In the genomic region with DNA sequence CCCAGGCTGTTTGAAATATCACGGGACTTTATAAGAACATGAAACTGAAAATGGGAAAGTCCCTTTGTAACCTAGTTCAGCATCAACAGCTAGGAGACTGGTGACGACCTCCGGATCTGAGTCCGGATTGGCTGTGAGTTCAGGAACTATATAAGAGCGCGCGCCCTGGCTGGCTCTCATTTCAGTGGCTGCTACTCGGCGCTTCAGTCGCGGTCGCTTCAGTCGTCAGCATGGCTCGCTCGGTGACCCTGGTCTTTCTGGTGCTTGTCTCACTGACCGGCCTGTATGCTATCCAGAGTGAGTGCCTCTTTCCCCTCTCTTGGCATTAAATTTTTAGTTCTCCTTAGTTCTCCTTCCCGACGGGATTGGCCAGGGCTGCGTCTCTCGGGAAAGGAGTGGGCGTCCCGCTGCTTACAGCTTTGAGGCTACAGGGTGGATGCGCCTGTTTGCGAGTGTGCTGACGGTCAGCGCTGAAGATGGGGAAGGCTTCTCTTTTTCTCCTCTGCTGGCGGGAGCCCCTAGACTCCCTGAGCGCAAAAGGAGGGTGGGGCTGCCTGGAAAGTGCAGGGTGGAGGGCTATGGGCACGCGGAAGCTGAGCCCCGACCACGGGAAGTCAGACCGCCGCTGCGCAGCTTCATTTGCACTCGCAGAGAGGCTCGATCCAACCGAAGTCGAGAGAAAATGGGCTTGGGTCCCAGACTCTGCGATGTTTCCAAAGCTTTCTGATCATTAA, we compare ENCODE assay signal across 8 mouse cellular contexts. TPM values are rescaled to one million over a fixed set of nuclear protein-coding genes. Genes with fewer than 3 reads are reported as not detected.
DNase-seq lines count a peak whose midpoint lies in the region; ATAC-seq and TF ChIP-seq lines count a peak whose summit lies in the region.

Gene B2m, plus strand, starts transcription at position 179 of the 734 bp plus-strand sequence.

- ATAC-seq in erythroid progenitor cell, adult 5-6 weeks (replicated peaks; ENCODE audit: low FRiP score, poor library complexity, severe bottlenecking): peak; percentile 85
- ATAC-seq in heart, embryonic 12.5 days (ENCODE audit: insufficient number of reproducible peaks, low FRiP score): peak; percentile 96
- ATAC-seq in kidney, postnatal 0 days (replicated peaks; ENCODE audit: low FRiP score, low read depth): peak; percentile 97
- peak; percentile 97 for ATAC-seq in liver, embryonic 11.5 days (replicated peaks; ENCODE audit: low FRiP score)
- peak; percentile 97 for ATAC-seq in stomach, embryonic 14.5 days (ENCODE audit: insufficient number of reproducible peaks, insufficient read depth, low FRiP score, low read depth)

- peak within 1 kb of the TSS; percentile 83 for H3K4me3 ChIP-seq in heart, embryonic 12.5 days
- peak within 1 kb of the TSS; percentile 68 for H3K4me3 ChIP-seq in kidney, postnatal 0 days (replicated peaks; ENCODE audit: low read depth, low read length)
- peak within 1 kb of the TSS; percentile 64 for H3K4me3 ChIP-seq in liver, embryonic 11.5 days (ENCODE audit: low read depth, low read length)
- peak within 1 kb of the TSS; percentile 48 for H3K4me3 ChIP-seq in stomach, embryonic 14.5 days (ENCODE audit: low read depth, low read length)

- peak; percentile 98 for DNase-seq in CD4-positive helper T cell, adult 2 months (ENCODE audit: low read depth, low spot score)
- peak; percentile 79 for DNase-seq in brain, embryonic 18.5 days (ENCODE audit: low read depth, low spot score)
- DNase-seq in kidney, postnatal 0 days (ENCODE audit: low spot score): peak; percentile 98
- peak; percentile 92 for DNase-seq in liver, embryonic 11.5 days (ENCODE audit: low spot score)
- peak; percentile 98 for DNase-seq in naive thymus-derived CD4-positive, alpha-beta T cell, adult 2 months (ENCODE audit: low read depth)

- peaks cover 13% of the 10 kb centered on the region for H3K36me3 ChIP-seq in heart, embryonic 12.5 days
- H3K36me3 ChIP-seq in kidney, postnatal 0 days (ENCODE audit: insufficient read depth, low read length): 0 out of 2 replicates have a peak, but pooled peaks cover 10% of the 10 kb centered on the region
- H3K36me3 ChIP-seq in liver, embryonic 11.5 days (ENCODE audit: control insufficient read depth, insufficient read depth, low read length): no peaks in the 10 kb centered on the region
- no peaks in the 10 kb centered on the region; the same call in 1 of the 2 replicates for H3K36me3 ChIP-seq in stomach, embryonic 14.5 days (ENCODE audit: control insufficient read depth, insufficient read depth, low read length)

- H3K9me3 ChIP-seq in heart, embryonic 12.5 days (replicated peaks): no peaks in the 10 kb centered on the region
- no peaks in the 10 kb centered on the region for H3K9me3 ChIP-seq in kidney, postnatal 0 days (replicated peaks; ENCODE audit: low read length)
- H3K9me3 ChIP-seq in liver, embryonic 11.5 days (ENCODE audit: control insufficient read depth, low read length): no peaks in the 10 kb centered on the region
- H3K9me3 ChIP-seq in stomach, embryonic 14.5 days (ENCODE audit: control insufficient read depth, low read depth, low read length): no peaks in the 10 kb centered on the region

- under 1% methylated on average over 40 of the region's 40 CpGs for WGBS in heart, embryonic 12.5 days
- WGBS in kidney, postnatal 0 days: under 1% methylated on average over 40 of the region's 40 CpGs
- WGBS in liver, embryonic 11.5 days: under 1% methylated on average over 40 of the region's 40 CpGs
- WGBS in stomach, embryonic 14.5 days: under 1% methylated on average over 39 of the region's 40 CpGs

- no peaks in the 10 kb centered on the region for H3K27me3 ChIP-seq in heart, embryonic 12.5 days (replicated peaks)
- H3K27me3 ChIP-seq in kidney, postnatal 0 days (ENCODE audit: insufficient read depth, low read length): no peaks in the 10 kb centered on the region
- no peaks in the 10 kb centered on the region for H3K27me3 ChIP-seq in liver, embryonic 11.5 days (replicated peaks; ENCODE audit: control insufficient read depth, insufficient read depth, low read length)
- no peaks in the 10 kb centered on the region for H3K27me3 ChIP-seq in stomach, embryonic 14.5 days (ENCODE audit: control insufficient read depth, insufficient read depth, low read length)

- TF ChIP-seq CTCF in kidney, postnatal 0 days (IDR thresholded peaks at IDR 0.05; ENCODE audit: low read depth): peak; percentile 16; the same call in 1 of the 2 replicates

- H3K27ac ChIP-seq in heart, embryonic 12.5 days (ENCODE audit: poor library complexity, severe bottlenecking): peak within 1 kb of the TSS; percentile 76
- H3K27ac ChIP-seq in kidney, postnatal 0 days: peak within 1 kb of the TSS; percentile 82
- peak within 1 kb of the TSS; percentile 62; the same call in 1 of the 2 replicates for H3K27ac ChIP-seq in liver, embryonic 11.5 days (ENCODE audit: low read depth, low read length)
- peak within 1 kb of the TSS; percentile 45; the same call in 1 of the 2 replicates for H3K27ac ChIP-seq in stomach, embryonic 14.5 days (ENCODE audit: low read length)

- peak within 1 kb of the TSS; percentile 84 for H3K4me2 ChIP-seq in heart, embryonic 12.5 days
- H3K4me2 ChIP-seq in kidney, postnatal 0 days (ENCODE audit: low read length): peak within 1 kb of the TSS; percentile 83
- H3K4me2 ChIP-seq in liver, embryonic 11.5 days: peak within 1 kb of the TSS; percentile 66
- peak within 1 kb of the TSS; percentile 56 for H3K4me2 ChIP-seq in stomach, embryonic 14.5 days (replicated peaks; ENCODE audit: low read depth, low read length)

- peak within 1 kb of the TSS; percentile 85 for H3K9ac ChIP-seq in heart, embryonic 12.5 days
- H3K9ac ChIP-seq in kidney, postnatal 0 days (ENCODE audit: low read depth, low read length): peak within 1 kb of the TSS; percentile 76
- peak within 1 kb of the TSS; percentile 76 for H3K9ac ChIP-seq in liver, embryonic 11.5 days (ENCODE audit: low read depth, low read length)
- H3K9ac ChIP-seq in stomach, embryonic 14.5 days (replicated peaks; ENCODE audit: low read depth, low read length): peak within 1 kb of the TSS; percentile 55

- H3K4me1 ChIP-seq in heart, embryonic 12.5 days (replicated peaks): peaks cover 17% of the 10 kb centered on the region
- peaks cover 4% of the 10 kb centered on the region; the same call in 1 of the 2 replicates for H3K4me1 ChIP-seq in kidney, postnatal 0 days (replicated peaks; ENCODE audit: insufficient read depth, low read length)
- H3K4me1 ChIP-seq in liver, embryonic 11.5 days (replicated peaks; ENCODE audit: control insufficient read depth, insufficient read depth, low read length): peaks cover 9% of the 10 kb centered on the region; the same call in 1 of the 2 replicates
- peaks cover 9% of the 10 kb centered on the region; the same call in 1 of the 2 replicates for H3K4me1 ChIP-seq in stomach, embryonic 14.5 days (ENCODE audit: control insufficient read depth, insufficient read depth, low read length)

RNA-seq across cellular contexts. Expression of gene B2m, which starts in this region (rescaled TPM):
- 1,990 and 2,125 TPM in 2 replicates for total RNA-seq in erythroid progenitor cell, adult 5-6 weeks (2015; ENCODE audit: low replicate concordance)
- 900 and 923 TPM in 2 replicates for total RNA-seq in erythroid progenitor cell, adult 5-6 weeks (2017; ENCODE audit: low replicate concordance)
- 246 and 247 TPM in 2 replicates for polyA plus RNA-seq in heart, embryonic 12.5 days (2016; fragmentation: Nextera tagmentation; extraction: Ambion mirVana)
- 437 and 500 TPM in 2 replicates for polyA plus RNA-seq in kidney, postnatal 0 days (2015; fragmentation: Nextera tagmentation; extraction: Ambion mirVana)
- 311 and 321 TPM in 2 replicates for polyA plus RNA-seq in liver, embryonic 11.5 days (2014; fragmentation: Nextera tagmentation; extraction: Ambion mirVana)
- 358 and 383 TPM in 2 replicates for polyA plus RNA-seq in stomach, embryonic 14.5 days (2014; fragmentation: Nextera tagmentation; extraction: Ambion mirVana)

Comparison
In these comparisons a context has a peak if more than half of its experiments do, and no peak if none do; other contexts are left out.
1. Peak in every context shown above with its lines: DNase-seq, ATAC-seq, H3K4me3 ChIP-seq and H3K27ac ChIP-seq.